Mouse (Mus musculus): ENCODE data around the gene Armc7.
"Not testable (repeated sequence)": the region's sequence is repeated elsewhere in the genome, so short reads cannot be mapped to it uniquely, and the experiment has no call there.

The Armc7 gene

GRCm38 (mm10) chr11:115491356-115492083 is 16.1 kb downstream of the Armc7 start, which contains the start of gene Nt5c:
Gene Nt5c, minus strand, starts transcription at chr11:115491862.
- DNase-seq = peak; percentile 87

GRCm38 (mm10) chr11:115492387-115492786 is 16.9 kb downstream of the Armc7 start:
- DNase-seq = no peak

GRCm38 (mm10) chr11:115496559-115496958 is 21.1 kb downstream of the Armc7 start:
- not testable (repeated sequence) for DNase-seq

- DNase-seq = no peak
These were observed 27.2 kb downstream of the Armc7 start for GRCm38 (mm10) chr11:115502636-115503035.

GRCm38 (mm10) chr11:115506586-115506985 is 31.1 kb downstream of the Armc7 start:
- no peak for DNase-seq

GRCm38 (mm10) chr11:115508061-115508460 is 32.6 kb downstream of the Armc7 start:
- DNase-seq = no peak

- peak; percentile 60 for DNase-seq
These were observed 34.5 kb downstream of the Armc7 start for GRCm38 (mm10) chr11:115509773-115510506.

GRCm38 (mm10) chr11:115510507-115510888 is 35.0 kb downstream of the Armc7 start:
- no peak for DNase-seq

- DNase-seq = no peak
These were observed 35.7 kb downstream of the Armc7 start for GRCm38 (mm10) chr11:115511121-115511520.

GRCm38 (mm10) chr11:115512004-115512403 is 36.5 kb downstream of the Armc7 start:
- DNase-seq = no peak

GRCm38 (mm10) chr11:115512407-115513183 is 37.1 kb downstream of the Armc7 start:
- peak; percentile 36 for DNase-seq

GRCm38 (mm10) chr11:115513271-115514237 is 38.1 kb downstream of the Armc7 start:
- peak; percentile 68 for DNase-seq

GRCm38 (mm10) chr11:115514238-115514663 is 38.8 kb downstream of the Armc7 start, which contains the start of gene Jpt1:
Gene Jpt1, minus strand, starts transcription at chr11:115514387.
- DNase-seq = peak; percentile 99

GRCm38 (mm10) chr11:115515021-115515420 is 39.6 kb downstream of the Armc7 start:
- DNase-seq = no peak

- DNase-seq = no peak
These were observed 41.5 kb downstream of the Armc7 start for GRCm38 (mm10) chr11:115516942-115517341.

- DNase-seq = no peak
These were observed 43.2 kb downstream of the Armc7 start for GRCm38 (mm10) chr11:115518693-115519092.

GRCm38 (mm10) chr11:115519581-115519980 is 44.1 kb downstream of the Armc7 start:
- no peak for DNase-seq

- DNase-seq = no peak
These were observed 44.8 kb downstream of the Armc7 start for GRCm38 (mm10) chr11:115520218-115520617.

GRCm38 (mm10) chr11:115521080-115521479 is 45.6 kb downstream of the Armc7 start:
- no peak for DNase-seq

GRCm38 (mm10) chr11:115522238-115522637 is 46.8 kb downstream of the Armc7 start:
- DNase-seq = no peak

- DNase-seq = no peak
These were observed 47.2 kb downstream of the Armc7 start for GRCm38 (mm10) chr11:115522703-115523102.

GRCm38 (mm10) chr11:115526446-115526845 is 51.0 kb downstream of the Armc7 start:
- DNase-seq = not testable (repeated sequence)

Data from retina, postnatal 1 day (tissue).